ENCODE assay signal across 17 mouse cellular contexts in the genomic region with DNA sequence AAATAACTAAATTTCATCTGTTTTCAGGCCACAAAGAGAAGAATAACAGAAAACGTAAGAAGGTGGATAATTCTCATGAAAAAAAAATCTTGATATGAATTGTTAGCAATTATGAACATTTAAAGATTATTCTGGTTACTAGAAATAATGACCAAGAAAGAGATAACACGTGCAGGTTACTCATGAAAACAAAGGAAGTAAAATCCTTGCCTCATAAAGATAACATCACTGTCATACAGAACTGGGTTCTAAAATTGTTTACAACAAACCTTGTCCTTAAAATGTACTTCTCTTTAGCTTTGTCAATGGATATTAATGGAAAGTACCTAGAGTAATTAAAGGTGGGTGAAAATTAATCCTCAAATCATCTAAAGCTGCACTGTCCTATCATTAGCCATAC. TPM values are rescaled to one million over a fixed set of nuclear protein-coding genes. Genes with fewer than 3 reads are reported as not detected.
DNase-seq lines count a peak whose midpoint lies in the region; TF ChIP-seq lines count a peak whose summit lies in the region.
"Had no signal": no experiment of that assay in that cellular context is flagged by ENCODE, and none has a peak within 500 bp of the region (broad histone marks: within the 10 kb centered on the region; RNA-seq: fewer than 3 reads in every experiment).

No protein-coding gene starts in this region.

- no peak overlapping the region for H3K9ac ChIP-seq in MEL (ENCODE audit: control insufficient read depth, low read depth, low read length, poor library complexity, severe bottlenecking)

- H3K79me2 ChIP-seq in MEL (ENCODE audit: control insufficient read depth, insufficient read depth, low read length, poor library complexity), result peaks cover 34% of the 10 kb centered on the region

- no peak for TF ChIP-seq CTCF in MEL (IDR thresholded peaks at IDR 0.05 in 2 of 3, conservative IDR thresholded peaks at IDR 0.05 in 1 of 3; ENCODE audit: control insufficient read depth in 1 of 3, insufficient read depth in 1 of 3, low read depth in 2 of 3, low read length in 3 of 3, poor library complexity in 1 of 3, severe bottlenecking in 1 of 3)

- no peak overlapping the region for H3K4me3 ChIP-seq in MEL (ENCODE audit: control insufficient read depth in 1 of 2, insufficient read depth in 1 of 2, low read depth in 2 of 2, low read length in 2 of 2)

- no peaks in the 10 kb centered on the region for H3K9me3 ChIP-seq in MEL (replicated peaks; ENCODE audit: insufficient read depth, low read length)
- H3K9me3 ChIP-seq: G1E had no signal

- DNase-seq in MEL (ENCODE audit: low read depth, low spot score), result no peak
- DNase-seq in layer of hippocampus, postnatal 36 days, result no peak
- DNase-seq: adrenal gland, adult 2 months; adrenal gland, adult 8-10 months; adrenal gland, postnatal 10 days; adrenal gland, postnatal 14 days; adrenal gland, postnatal 25 days; adrenal gland, postnatal 36 days; B cell, adult 2 months; cerebellum, adult 11 months; cerebellum, adult 11-12 months; cerebellum, adult 18-20 months; cerebellum, adult 2 months; cerebellum, adult 8-10 months had no signal

- H3K4me1 ChIP-seq in MEL (ENCODE audit: control insufficient read depth in 1 of 2, insufficient read depth in 2 of 2, low read length in 2 of 2), result peaks cover 16 to 45% of the 10 kb centered on the region in 2 experiments

- no peak for TF ChIP-seq POLR2A in MEL (IDR thresholded peaks at IDR 0.05; ENCODE audit: control insufficient read depth in 1 of 2, insufficient read depth in 1 of 2, low read depth in 1 of 2, low read length in 2 of 2, poor library complexity in 1 of 2)

- no peak for TF ChIP-seq RAD21 in MEL (IDR thresholded peaks at IDR 0.05; ENCODE audit: low read depth, low read length)

- no peak overlapping the region for H3K27ac ChIP-seq in MEL (ENCODE audit: control insufficient read depth, low read depth, low read length)

- no peaks in the 10 kb centered on the region for H3K27me3 ChIP-seq in MEL (ENCODE audit: control insufficient read depth in 1 of 2, insufficient read depth in 2 of 2, low read length in 2 of 2)
- H3K27me3 ChIP-seq: CH12.LX, Patski had no signal

- TF ChIP-seq EP300 in MEL (IDR thresholded peaks at IDR 0.05; ENCODE audit: low read depth in 1 of 2, low read length in 2 of 2), result peak in 1 of 2 experiments; percentile 64; a peak in 2 of 4 replicates

- peaks cover 0 to 42% of the 10 kb centered on the region in 2 experiments; a peak in 2 of 4 replicates for H3K36me3 ChIP-seq in MEL (ENCODE audit: control insufficient read depth in 1 of 2, insufficient read depth in 2 of 2, low read length in 2 of 2)

TF ChIP-seq in MEL, 35 proteins besides CTCF, POLR2A, EP300 and RAD21:
- TF ChIP-seq E2F4 (IDR thresholded peaks at IDR 0.05; ENCODE audit: borderline replicate concordance, low read depth, low read length), result no peak
- TF ChIP-seq MAX (IDR thresholded peaks at IDR 0.05; ENCODE audit: low read length), result peak; percentile 78
- TF ChIP-seq USF1 (IDR thresholded peaks at IDR 0.05; ENCODE audit: low read depth, low read length), result 0 out of 2 replicates have a peak, but pooled peaks have one; percentile 15
- peak; percentile 85 for TF ChIP-seq SIN3A (IDR thresholded peaks at IDR 0.05; ENCODE audit: low read length)
- TF ChIP-seq RCOR1 (IDR thresholded peaks at IDR 0.05; ENCODE audit: low read depth, low read length), result 0 out of 2 replicates have a peak, but pooled peaks have one; percentile 20
- no peak for TF ChIP-seq ZMIZ1 (IDR thresholded peaks at IDR 0.05; ENCODE audit: low read depth, low read length)
- no peak for TF ChIP-seq MEF2A (IDR thresholded peaks at IDR 0.05; ENCODE audit: extremely low read depth, insufficient replicate concordance, low read depth, low read length, poor library complexity, severe bottlenecking)
- peak; percentile 73 for TF ChIP-seq GATA1 (IDR thresholded peaks at IDR 0.05; ENCODE audit: low read depth, low read length)
- no peak for TF ChIP-seq CHD1 (IDR thresholded peaks at IDR 0.05; ENCODE audit: low read depth, low read length)
- peak; percentile 73; the same call in 1 of the 2 replicates for TF ChIP-seq BHLHE40 (IDR thresholded peaks at IDR 0.05; ENCODE audit: borderline replicate concordance, low read depth, low read length)
- 0 out of 2 replicates have a peak, but pooled peaks have one; percentile 17 for TF ChIP-seq TCF12 (IDR thresholded peaks at IDR 0.05; ENCODE audit: low read depth, low read length)
- no peak for TF ChIP-seq JUND (IDR thresholded peaks at IDR 0.05; ENCODE audit: low read depth, low read length)
- TF ChIP-seq UBTF (IDR thresholded peaks at IDR 0.05; ENCODE audit: borderline replicate concordance, insufficient read depth, low read depth, low read length), result no peak
- TF ChIP-seq MAFK (IDR thresholded peaks at IDR 0.05; ENCODE audit: borderline replicate concordance, low read depth, low read length), result no peak
- peak; percentile 33; the same call in 1 of the 2 replicates for TF ChIP-seq ETS1 (IDR thresholded peaks at IDR 0.05; ENCODE audit: low read depth, low read length)
- peak; percentile 77 for TF ChIP-seq MXI1 (IDR thresholded peaks at IDR 0.05; ENCODE audit: low read depth, low read length)
- TF ChIP-seq NELFE (IDR thresholded peaks at IDR 0.05; ENCODE audit: low read depth, low read length), result no peak
- no peak for TF ChIP-seq KAT2A (conservative IDR thresholded peaks at IDR 0.05; ENCODE audit: low read depth, low read length)
- TF ChIP-seq USF2 (IDR thresholded peaks at IDR 0.05; ENCODE audit: borderline replicate concordance in 1 of 2, insufficient read depth in 1 of 2, low read depth in 1 of 2, low read length in 2 of 2), result no peak

RNA-seq across cellular contexts. Expression of gene Nipbl, which starts 37.2 kb away (rescaled TPM):
- total RNA-seq in MEL (2012; rRNA removed), result 21.8 and 26.4 TPM in 2 replicates
- 10 to 100 TPM; 35.6 to 66.3 TPM for polyA plus RNA-seq in MEL (2012; ENCODE audit: insufficient read depth in 1 of 2, insufficient read length in 2 of 2, low read depth in 1 of 2, low replicate concordance in 2 of 2, missing spikeins in 1 of 2)
- 10 to 100 TPM; 34.0 to 38.4 TPM for total RNA-seq in layer of hippocampus, postnatal 36 days (2021)
